Mouse (Mus musculus): ENCODE measurements around the gene Zbtb7b.

DNA sequence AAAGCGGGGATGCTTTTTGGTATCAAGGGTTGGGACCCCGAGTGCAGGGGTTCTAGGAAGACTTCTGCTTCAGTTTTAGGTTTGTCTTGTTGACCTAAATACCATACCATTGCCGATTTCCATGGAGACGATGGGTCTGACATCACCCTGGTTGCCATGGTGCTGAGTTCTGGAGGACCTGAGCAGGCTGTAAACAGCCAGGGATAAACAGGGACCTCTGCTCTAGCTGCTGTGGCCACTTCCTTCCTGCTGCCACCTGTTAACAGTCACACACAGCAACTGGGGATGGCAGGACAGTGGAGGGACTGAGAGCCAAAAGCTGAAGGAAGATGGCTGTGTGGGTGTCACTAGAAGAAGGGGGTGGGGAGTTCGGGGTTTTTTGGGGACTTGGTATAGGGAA is 42.7 kb upstream of the Zbtb7b start:
- TF ChIP-seq CTCF (IDR thresholded peaks at IDR 0.05; ENCODE audit: low read depth, low read length) = no peak
- no peak for TF ChIP-seq EP300 (IDR thresholded peaks at IDR 0.05; ENCODE audit: insufficient read depth, low read depth, low read length)
